Mouse (Mus musculus) liver, embryonic 14.5 days (tissue): ENCODE results near the gene Sh3pxd2b.
A peak's percentile ranks its signal among the peaks of the same experiment; 100 is the strongest.

Source experiments
- CTCF ChIP-seq: IDR thresholded peaks from 2 replicates; pipeline ENCODE4 v1.5.1; 2016; ENCODE audit warnings: antibody characterized with exemption, low read depth, control low read depth
- EP300 ChIP-seq: IDR thresholded peaks from 2 replicates; pipeline ENCODE4 v1.6.1; 2016; ENCODE audit warnings: antibody characterized with exemption, low read depth

DNA sequence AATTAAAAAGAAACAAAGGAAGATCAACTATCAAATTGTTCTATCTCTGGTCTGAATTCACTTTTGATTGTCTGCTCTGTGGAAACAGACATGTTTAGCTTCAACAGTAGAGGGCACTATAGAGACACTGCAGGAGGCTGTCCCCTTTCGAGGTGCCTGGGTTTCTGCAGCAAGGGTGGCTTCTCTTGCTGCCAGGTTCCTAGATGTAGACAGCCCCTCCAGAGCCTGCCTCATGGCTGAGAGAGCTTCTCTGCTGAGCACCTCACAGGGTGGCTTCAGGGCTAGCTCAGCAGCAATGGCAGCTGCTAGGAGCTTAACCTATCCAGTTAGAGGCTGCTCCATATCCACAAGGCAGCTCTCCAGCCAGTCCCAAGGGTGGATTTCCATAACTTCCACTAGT lies 102.6 kb downstream of the Sh3pxd2b start:
- TF ChIP-seq CTCF (peak; percentile 81), EP300 (no peak)
